Mouse (Mus musculus): Measurements from ENCODE around the gene Grasp. TPM values are rescaled to one million over a fixed set of nuclear protein-coding genes. Genes with fewer than 3 reads are reported as not detected.
A peak's percentile ranks its signal among the peaks of the same experiment; 100 is the strongest.

Gene Grasp
- polyA plus RNA-seq, 1 experiment from 2014 or later, result 3.9 TPM

GRCm38 (mm10) chr15:101242645-101243044 lies 18.7 kb downstream of the Grasp start:
- no peak for ATAC-seq
- H3K9ac ChIP-seq, result no peak overlapping the region
- no peak overlapping the region for H3K4me2 ChIP-seq (replicated peaks)
- peaks cover 33% of the 10 kb centered on the region for H3K4me1 ChIP-seq (replicated peaks)
- no peaks in the 10 kb centered on the region for H3K36me3 ChIP-seq
- H3K27ac ChIP-seq, result no peak overlapping the region
- no peak overlapping the region for H3K4me3 ChIP-seq (replicated peaks)
- no peaks in the 10 kb centered on the region for H3K9me3 ChIP-seq
- no peaks in the 10 kb centered on the region for H3K27me3 ChIP-seq (replicated peaks)
- 18% methylated on average over 8 of the region's 8 CpGs for WGBS

GRCm38 (mm10) chr15:101244012-101244411 lies 20.0 kb downstream of the Grasp start:
- H3K9ac ChIP-seq, result no peak overlapping the region
- H3K27me3 ChIP-seq (replicated peaks), result no peaks in the 10 kb centered on the region
- 67% methylated on average over 3 of the region's 3 CpGs for WGBS

GRCm38 (mm10) chr15:101246231-101247154 lies 22.5 kb downstream of the Grasp start:
- Histone ChIP-seq H3K4me3 (replicated peaks) (peak overlapping the region; percentile 37), H3K9me3 (no peaks in the 10 kb centered on the region), H3K4me1 (replicated peaks) (peaks cover 26% of the 10 kb centered on the region), H3K4me2 (replicated peaks) (peak overlapping the region; percentile 62), H3K36me3 (no peaks in the 10 kb centered on the region), H3K27ac (peak overlapping the region; percentile 77), H3K27me3 (replicated peaks) (no peaks in the 10 kb centered on the region), H3K9ac (peak overlapping the region; percentile 31)
- peak; percentile 98 for ATAC-seq
- WGBS, result 2% methylated on average over 56 of the region's 56 CpGs

More at GRCm38 (mm10) chr15:101244012-101244411, 20.0 kb downstream of the Grasp start:
- no peaks in the 10 kb centered on the region for H3K9me3 ChIP-seq
- peaks cover 34% of the 10 kb centered on the region for H3K4me1 ChIP-seq (replicated peaks)
- no peak for ATAC-seq
- H3K36me3 ChIP-seq, result no peaks in the 10 kb centered on the region
- no peak overlapping the region for H3K27ac ChIP-seq
- H3K4me3 ChIP-seq (replicated peaks), result no peak overlapping the region
- H3K4me2 ChIP-seq (replicated peaks), result no peak overlapping the region

- Histone ChIP-seq H3K36me3 (no peaks in the 10 kb centered on the region), H3K27ac (peak overlapping the region; percentile 69; the same call in 1 of the 2 replicates), H3K9ac (no peak overlapping the region), H3K4me1 (replicated peaks) (peaks cover 23% of the 10 kb centered on the region), H3K4me2 (replicated peaks) (peak overlapping the region; percentile 61; the same call in 1 of the 2 replicates), H3K4me3 (replicated peaks) (no peak overlapping the region), H3K27me3 (replicated peaks) (no peaks in the 10 kb centered on the region), H3K9me3 (no peaks in the 10 kb centered on the region)
- WGBS, result 79% methylated on average over 1 of the region's 1 CpGs
- no peak for ATAC-seq
Measured at GRCm38 (mm10) chr15:101247155-101247498, 23.1 kb downstream of the Grasp start.

GRCm38 (mm10) chr15:101248029-101248710 lies 24.2 kb downstream of the Grasp start:
- WGBS, result 46% methylated on average over 5 of the region's 5 CpGs

GRCm38 (mm10) chr15:101250220-101250800 lies 26.3 kb downstream of the Grasp start:
- Histone ChIP-seq H3K4me1 (replicated peaks) (peaks cover 28% of the 10 kb centered on the region), H3K4me2 (replicated peaks) (no peak overlapping the region), H3K9ac (no peak overlapping the region), H3K27me3 (replicated peaks) (no peaks in the 10 kb centered on the region), H3K4me3 (replicated peaks) (no peak overlapping the region), H3K27ac (no peak overlapping the region), H3K36me3 (no peaks in the 10 kb centered on the region), H3K9me3 (no peaks in the 10 kb centered on the region)
- ATAC-seq, result no peak
- 75% methylated on average over 9 of the region's 9 CpGs for WGBS

More at GRCm38 (mm10) chr15:101248029-101248710, 24.2 kb downstream of the Grasp start:
- ATAC-seq, result no peak
- H3K4me1 ChIP-seq (replicated peaks), result peaks cover 20% of the 10 kb centered on the region
- peak overlapping the region; percentile 57 for H3K27ac ChIP-seq
- no peak overlapping the region for H3K9ac ChIP-seq
- no peaks in the 10 kb centered on the region for H3K27me3 ChIP-seq (replicated peaks)
- H3K4me3 ChIP-seq (replicated peaks), result no peak overlapping the region
- H3K36me3 ChIP-seq, result no peaks in the 10 kb centered on the region
- H3K4me2 ChIP-seq (replicated peaks), result no peak overlapping the region
- H3K9me3 ChIP-seq, result no peaks in the 10 kb centered on the region

GRCm38 (mm10) chr15:101251930-101252329 lies 27.9 kb downstream of the Grasp start:
- no peaks in the 10 kb centered on the region for H3K9me3 ChIP-seq
- no peak overlapping the region for H3K9ac ChIP-seq
- no peak overlapping the region for H3K27ac ChIP-seq
- no peaks in the 10 kb centered on the region for H3K36me3 ChIP-seq
- 87% methylated on average over 5 of the region's 5 CpGs for WGBS
- no peak overlapping the region for H3K4me3 ChIP-seq (replicated peaks)
- no peak for ATAC-seq
- peaks cover 21% of the 10 kb centered on the region for H3K4me1 ChIP-seq (replicated peaks)
- no peak overlapping the region for H3K4me2 ChIP-seq (replicated peaks)
- no peaks in the 10 kb centered on the region for H3K27me3 ChIP-seq (replicated peaks)

- no peaks in the 10 kb centered on the region for H3K9me3 ChIP-seq
- H3K27ac ChIP-seq, result no peak overlapping the region
- no peak overlapping the region for H3K4me3 ChIP-seq (replicated peaks)
- no peak for ATAC-seq
- H3K4me2 ChIP-seq (replicated peaks), result no peak overlapping the region
- peaks cover 17% of the 10 kb centered on the region for H3K4me1 ChIP-seq (replicated peaks)
- no peaks in the 10 kb centered on the region for H3K36me3 ChIP-seq
- 72% methylated on average over 6 of the region's 6 CpGs for WGBS
- no peaks in the 10 kb centered on the region for H3K27me3 ChIP-seq (replicated peaks)
- no peak overlapping the region for H3K9ac ChIP-seq
Measured at GRCm38 (mm10) chr15:101252614-101253013, 28.6 kb downstream of the Grasp start.

GRCm38 (mm10) chr15:101253563-101253885 lies 29.5 kb downstream of the Grasp start:
- Histone ChIP-seq H3K27me3 (replicated peaks) (no peaks in the 10 kb centered on the region), H3K9ac (peak overlapping the region; percentile 70), H3K4me1 (replicated peaks) (peaks cover 13% of the 10 kb centered on the region; the same call in 1 of the 2 replicates), H3K9me3 (no peaks in the 10 kb centered on the region), H3K27ac (no peak overlapping the region; the same call in 1 of the 2 replicates), H3K4me3 (replicated peaks) (peak overlapping the region; percentile 63), H3K4me2 (replicated peaks) (peak overlapping the region; percentile 95), H3K36me3 (no peaks in the 10 kb centered on the region)
- ATAC-seq, result peak; percentile 16
- WGBS, result 33% methylated on average over 3 of the region's 3 CpGs

GRCm38 (mm10) chr15:101253886-101254795 lies 30.2 kb downstream of the Grasp start, which contains the start of gene Nr4a1:
Gene Nr4a1 (plus strand): TSS chr15:101254269.
- peaks cover 9% of the 10 kb centered on the region; the same call in 1 of the 2 replicates for H3K4me1 ChIP-seq (replicated peaks)
- no peaks in the 10 kb centered on the region for H3K36me3 ChIP-seq
- no peaks in the 10 kb centered on the region for H3K9me3 ChIP-seq
- ATAC-seq, result peak; percentile 81
- H3K4me3 ChIP-seq (replicated peaks), result peak within 1 kb of the TSS; percentile 63
- peak within 1 kb of the TSS; percentile 95 for H3K4me2 ChIP-seq (replicated peaks)
- 2% methylated on average over 80 of the region's 82 CpGs for WGBS
- H3K27me3 ChIP-seq (replicated peaks), result no peaks in the 10 kb centered on the region
- peak within 1 kb of the TSS; percentile 40; the same call in 1 of the 2 replicates for H3K27ac ChIP-seq
- peak within 1 kb of the TSS; percentile 70 for H3K9ac ChIP-seq

- Histone ChIP-seq H3K4me3 (replicated peaks) (no peak overlapping the region), H3K4me2 (replicated peaks) (no peak overlapping the region), H3K36me3 (no peaks in the 10 kb centered on the region), H3K9ac (no peak overlapping the region), H3K27me3 (replicated peaks) (no peaks in the 10 kb centered on the region), H3K9me3 (no peaks in the 10 kb centered on the region), H3K27ac (no peak overlapping the region), H3K4me1 (replicated peaks) (peaks cover 21% of the 10 kb centered on the region)
- ATAC-seq, result no peak
- WGBS, result 89% methylated on average over 7 of the region's 7 CpGs
Measured at GRCm38 (mm10) chr15:101255842-101256462, 32.0 kb downstream of the Grasp start.

Data from intestine, embryonic 15.5 days (tissue).